Mouse (Mus musculus): ENCODE results near the gene Acat2.
"Not testable (repeated sequence)": the region's sequence is repeated elsewhere in the genome, so short reads cannot be mapped to it uniquely, and the experiment has no call there.

DNA sequence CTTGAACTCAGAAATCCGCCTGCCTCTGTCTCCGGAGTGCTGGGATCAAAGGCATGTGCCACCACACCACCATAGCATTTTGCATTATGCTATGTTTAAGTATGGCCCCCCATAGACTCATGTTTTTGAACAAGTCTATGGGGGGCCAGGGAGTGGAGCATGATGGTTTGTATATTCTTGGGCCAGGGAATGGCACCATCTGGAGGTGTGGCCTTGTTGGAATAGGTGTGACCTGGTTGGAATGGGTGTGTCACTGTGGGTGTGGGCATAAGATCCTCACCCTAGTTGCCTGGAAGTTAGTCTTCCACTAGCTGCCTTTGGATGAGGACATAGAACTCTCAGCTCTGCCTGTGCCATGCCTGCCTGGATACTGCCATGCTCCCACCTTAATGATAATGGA lies 46.0 kb upstream of the Acat2 start, which contains the start of gene Sod2:
- TF ChIP-seq CTCF, EP300 (IDR thresholded peaks at IDR 0.05; ENCODE audit: low read depth): not testable (repeated sequence)

Data from heart, postnatal 0 days (tissue).